Mouse (Mus musculus) liver, embryonic 16.5 days (tissue): ENCODE data around the gene Olfr177. TPM values are rescaled to one million over a fixed set of nuclear protein-coding genes. Genes with fewer than 3 reads are reported as not detected.

Source experiments
- ATAC-seq: fragments of 200-750 bp; cut with Nextera tagmentation; 2 replicates; pipeline ENCODE4 v1.8.0; 2017; ENCODE audit warnings: low read depth, mild to moderate bottlenecking, moderate number of reproducible peaks, moderate library complexity
- H3K27ac ChIP-seq: fragments of 300-500 bp; sonication (generic); 2 replicates; pipeline ENCODE4 v1.5.1; 2014; ENCODE audit warnings: mild to moderate bottlenecking, low read length
- H3K27me3 ChIP-seq: fragments of 300-500 bp; sonication (generic); 2 replicates; pipeline ENCODE4 v1.6.1; 2014; ENCODE audit warnings: low read depth, low read length, mixed read lengths; ENCODE audit not compliant: control insufficient read depth, insufficient read depth
- H3K36me3 ChIP-seq: fragments of 300-500 bp; sonication (generic); 2 replicates; pipeline ENCODE4 v1.6.1; 2014; ENCODE audit warnings: mild to moderate bottlenecking; ENCODE audit not compliant: control insufficient read depth, insufficient read depth
- H3K4me1 ChIP-seq: fragments of 300-500 bp; sonication (generic); 2 replicates; pipeline ENCODE4 v1.6.1; 2014; ENCODE audit warnings: low read depth, low read length, mixed read lengths; ENCODE audit not compliant: control insufficient read depth
- H3K4me2 ChIP-seq: fragments of 300-500 bp; sonication (generic); 2 replicates; pipeline ENCODE4 v1.6.1; 2014; ENCODE audit warnings: low read depth, low read length, mixed read lengths
- H3K4me3 ChIP-seq: fragments of 300-500 bp; sonication (generic); 2 replicates; pipeline ENCODE4 v1.5.1; 2014; ENCODE audit warnings: low read depth, mild to moderate bottlenecking, low read length
- H3K9ac ChIP-seq: fragments of 300-500 bp; sonication (generic); 2 replicates; pipeline ENCODE4 v1.6.1; 2014; ENCODE audit warnings: low read depth, low read length
- H3K9me3 ChIP-seq: fragments of 300-500 bp; sonication (generic); replicated peaks from 2 replicates; pipeline ENCODE4 v1.6.1; 2016; ENCODE audit warnings: low read length; ENCODE audit not compliant: control insufficient read depth
- WGBS: fragments of 180-500 bp; shearing (Covaris S2); extraction: QIAGEN DNeasy Blood & Tissue Kit; methylation state at CpG from one replicate; pipeline ENCODE4 v1.1.7; 2014; ENCODE audit not compliant: insufficient replicate concordance; 5-methylcytosine and 5-hydroxymethylcytosine counted together
- polyA plus RNA-seq: library from polyadenylated mRNA; unstranded; fragments of >200 nt; fragmentation: Nextera tagmentation; extraction: Ambion mirVana; gene quantifications from 2 replicates; pipeline ENCODE4 v1.2.1, GENCODE M21; 2015

Gene Olfr177
- not detected in 2 replicates for polyA plus RNA-seq

DNA sequence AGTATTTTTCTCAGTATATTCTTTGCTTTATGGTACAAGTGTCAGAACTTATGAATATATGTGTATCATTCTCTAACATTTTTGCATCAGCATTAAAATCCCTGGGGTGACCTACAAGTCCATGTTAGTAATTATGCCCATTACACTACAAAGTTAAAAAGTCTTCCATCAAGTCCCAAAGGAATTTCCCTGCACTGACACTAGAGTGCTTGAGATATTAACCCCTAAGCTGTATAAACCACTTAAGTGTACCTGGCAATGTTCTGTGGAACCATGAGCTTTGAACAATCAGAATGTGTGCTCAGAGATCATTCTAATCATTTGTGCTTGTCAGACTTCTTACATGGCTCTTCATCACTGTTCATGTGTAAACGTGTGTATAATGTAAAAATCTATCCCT lies at the start of gene Olfr177:
TSS of gene Olfr177 (minus strand) at position 101 of the 400 bp plus-strand sequence.
- Histone ChIP-seq H3K9ac (no peak within 1 kb of the TSS), H3K4me3 (no peak within 1 kb of the TSS), H3K4me1 (no peaks in the 10 kb centered on the region), H3K4me2 (no peak within 1 kb of the TSS), H3K27ac (no peak within 1 kb of the TSS), H3K36me3 (no peaks in the 10 kb centered on the region), H3K9me3 (no peaks in the 10 kb centered on the region), H3K27me3 (no peaks in the 10 kb centered on the region)
- 44% methylated on average over 1 of the region's 1 CpGs for WGBS
- no peak for ATAC-seq

GRCm38 (mm10) chr16:58891963-58892362 lies 17.4 kb upstream of the Olfr177 start, which contains the start of gene Olfr178:
TSS of gene Olfr178 (minus strand) at chr16:58892063.
- H3K27ac ChIP-seq: no peak within 1 kb of the TSS
- 65% methylated on average over 3 of the region's 3 CpGs for WGBS
- no peak for ATAC-seq

DNA sequence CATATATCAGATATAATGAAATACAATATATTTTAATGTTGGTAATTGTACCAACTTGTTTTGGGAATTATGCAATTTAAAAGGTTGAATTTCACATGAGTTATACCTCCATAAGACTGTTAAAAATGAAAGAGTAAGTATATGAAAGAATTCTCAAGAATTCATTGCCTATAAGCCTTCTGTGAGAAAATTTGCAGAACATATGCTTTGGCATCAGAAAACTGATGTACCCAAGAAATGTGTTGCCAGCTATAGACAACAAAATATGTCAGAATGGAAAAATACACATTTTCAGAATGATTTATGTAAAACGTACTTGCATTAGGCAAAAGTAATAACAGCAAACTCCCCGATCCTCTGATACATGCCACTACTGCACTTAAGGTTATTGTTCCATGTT lies 9.8 kb upstream of the Olfr177 start:
- H3K36me3 ChIP-seq: no peaks in the 10 kb centered on the region
- no peaks in the 10 kb centered on the region for H3K4me1 ChIP-seq
- WGBS: 65% methylated on average over 2 of the region's 2 CpGs
- H3K9me3 ChIP-seq: no peaks in the 10 kb centered on the region; the same call in 1 of the 2 replicates
- H3K4me3 ChIP-seq: no peak overlapping the region
- no peak overlapping the region for H3K27ac ChIP-seq
- ATAC-seq: no peak
- H3K9ac ChIP-seq: no peak overlapping the region
- no peak overlapping the region for H3K4me2 ChIP-seq
- no peaks in the 10 kb centered on the region for H3K27me3 ChIP-seq

More at GRCm38 (mm10) chr16:58891963-58892362, 17.4 kb upstream of the Olfr177 start, which contains the start of gene Olfr178:
- Histone ChIP-seq H3K4me1 (no peaks in the 10 kb centered on the region), H3K9me3 (no peaks in the 10 kb centered on the region; the same call in 1 of the 2 replicates), H3K4me3 (no peak within 1 kb of the TSS), H3K9ac (no peak within 1 kb of the TSS), H3K27me3 (no peaks in the 10 kb centered on the region), H3K4me2 (no peak within 1 kb of the TSS), H3K36me3 (no peaks in the 10 kb centered on the region)

DNA sequence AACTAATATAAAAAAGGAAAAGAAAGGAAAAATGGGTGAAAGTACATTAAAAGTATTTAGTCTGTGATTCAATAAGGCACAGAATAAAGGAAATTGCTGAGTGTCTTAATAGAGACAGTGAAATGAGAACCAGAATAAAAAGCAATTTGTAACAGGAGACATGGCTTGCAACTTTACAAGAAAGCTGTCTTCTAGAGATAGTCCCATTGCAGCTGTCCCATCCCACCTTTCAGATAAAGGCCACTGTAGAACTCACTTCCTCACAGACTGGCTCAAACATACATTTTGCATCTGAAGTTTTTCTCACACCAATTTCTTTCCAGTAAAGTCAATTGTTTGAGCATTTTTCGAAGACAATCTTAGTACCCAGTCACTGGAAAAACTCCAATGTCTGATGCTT lies 13.1 kb downstream of the Olfr177 start:
- Histone ChIP-seq H3K27ac (no peak overlapping the region), H3K36me3 (no peaks in the 10 kb centered on the region), H3K4me2 (no peak overlapping the region), H3K9me3 (no peaks in the 10 kb centered on the region), H3K27me3 (no peaks in the 10 kb centered on the region), H3K4me3 (no peak overlapping the region), H3K9ac (no peak overlapping the region), H3K4me1 (no peaks in the 10 kb centered on the region)
- no peak for ATAC-seq
- WGBS: 47% methylated on average over 1 of the region's 1 CpGs

GRCm38 (mm10) chr16:58860032-58860737 lies 14.4 kb downstream of the Olfr177 start:
- H3K9me3 ChIP-seq: no peaks in the 10 kb centered on the region
- WGBS: 55% methylated on average over 2 of the region's 2 CpGs

GRCm38 (mm10) chr16:58826732-58827319 lies 47.7 kb downstream of the Olfr177 start, which contains the start of gene Olfr175-ps1:
TSS of gene Olfr175-ps1 (minus strand) at chr16:58826782.
- Histone ChIP-seq H3K9ac (no peak within 1 kb of the TSS), H3K9me3 (no peaks in the 10 kb centered on the region), H3K4me2 (no peak within 1 kb of the TSS), H3K4me3 (no peak within 1 kb of the TSS), H3K27ac (no peak within 1 kb of the TSS), H3K36me3 (no peaks in the 10 kb centered on the region), H3K4me1 (no peaks in the 10 kb centered on the region), H3K27me3 (no peaks in the 10 kb centered on the region)
- 42% methylated on average over 1 of the region's 1 CpGs for WGBS
- ATAC-seq: no peak

More at GRCm38 (mm10) chr16:58860032-58860737, 14.4 kb downstream of the Olfr177 start:
- H3K27me3 ChIP-seq: no peaks in the 10 kb centered on the region
- no peak overlapping the region for H3K9ac ChIP-seq
- H3K36me3 ChIP-seq: no peaks in the 10 kb centered on the region
- no peaks in the 10 kb centered on the region for H3K4me1 ChIP-seq
- ATAC-seq: no peak
- no peak overlapping the region for H3K27ac ChIP-seq
- H3K4me3 ChIP-seq: no peak overlapping the region
- H3K4me2 ChIP-seq: no peak overlapping the region

Other genes with a start within 250 kb of the Olfr177 start
- gene E330017A01Rik, start 236.0 kb downstream of the Olfr177 start, polyA plus RNA-seq: not detected in 2 replicates
- gene Cpox, start 204.5 kb downstream of the Olfr177 start, polyA plus RNA-seq: 356 and 399 TPM in 2 replicates
- gene Gpr15, start 155.7 kb downstream of the Olfr177 start, polyA plus RNA-seq: not detected in 2 replicates
- gene Cldnd1, start 146.9 kb downstream of the Olfr177 start, polyA plus RNA-seq: 23.8 and 24.2 TPM in 2 replicates
- not detected in 2 replicates for gene Olfr172, start 111.6 kb downstream of the Olfr177 start, polyA plus RNA-seq
- not detected in 2 replicates for gene Olfr173, start 74.5 kb downstream of the Olfr177 start, polyA plus RNA-seq
- not detected in 2 replicates for gene Olfr175-ps1, start 48.0 kb downstream of the Olfr177 start, polyA plus RNA-seq
- not detected in 2 replicates for gene Olfr178, start 17.3 kb upstream of the Olfr177 start, polyA plus RNA-seq
- not detected in 2 replicates for gene Olfr181, start 54.0 kb upstream of the Olfr177 start, polyA plus RNA-seq
- not detected in 2 replicates for gene Olfr180, start 54.6 kb upstream of the Olfr177 start, polyA plus RNA-seq
- gene Olfr183, start 120.6 kb upstream of the Olfr177 start, polyA plus RNA-seq: not detected in 2 replicates
- gene Olfr186, start 155.5 kb upstream of the Olfr177 start, polyA plus RNA-seq: not detected in 2 replicates
- gene Olfr187, start 165.0 kb upstream of the Olfr177 start, polyA plus RNA-seq: not detected in 2 replicates
- not detected in 2 replicates for gene Olfr190, start 203.2 kb upstream of the Olfr177 start, polyA plus RNA-seq
- gene Olfr191, start 215.1 kb upstream of the Olfr177 start, polyA plus RNA-seq: not detected in 2 replicates
- not detected in 2 replicates for gene Olfr193, start 237.1 kb upstream of the Olfr177 start, polyA plus RNA-seq
- not detected in 2 replicates for gene Olfr194, start 246.3 kb upstream of the Olfr177 start, polyA plus RNA-seq